Mouse (Mus musculus) skeletal muscle tissue, adult 2 months (tissue): ENCODE data around the gene Litaf.
"Not testable (repeated sequence)": the region's sequence is repeated elsewhere in the genome, so short reads cannot be mapped to it uniquely, and the experiment has no call there.

ENCODE experiments used
- DNase-seq: peaks from one replicate; pipeline ENCODE4 v3.0.0-alpha.2; 2012; ENCODE audit warnings: low read depth, low spot score

The Litaf gene

DNA sequence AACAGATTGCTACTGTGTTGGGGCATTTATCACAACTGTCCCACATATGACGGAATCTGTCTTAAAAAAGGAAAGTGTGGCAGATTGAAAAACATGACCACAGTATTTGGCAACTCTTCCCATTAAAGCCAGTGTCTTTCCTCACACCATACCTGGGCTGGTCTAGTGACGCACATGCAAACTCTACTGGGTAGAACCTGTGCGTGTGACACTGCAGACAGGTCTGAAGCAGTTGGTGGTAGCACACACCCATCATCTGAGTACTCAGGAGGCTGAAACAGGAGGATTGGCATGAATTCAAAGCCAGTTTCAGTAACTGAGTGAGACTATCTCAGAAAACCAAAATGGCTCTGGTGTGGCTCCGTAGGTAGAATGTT is 43.9 kb downstream of the Litaf start:
- DNase-seq, result no peak

- DNase-seq, result no peak
These were observed 44.4 kb downstream of the Litaf start for GRCm38 (mm10) chr16:11021403-11022112.

DNA sequence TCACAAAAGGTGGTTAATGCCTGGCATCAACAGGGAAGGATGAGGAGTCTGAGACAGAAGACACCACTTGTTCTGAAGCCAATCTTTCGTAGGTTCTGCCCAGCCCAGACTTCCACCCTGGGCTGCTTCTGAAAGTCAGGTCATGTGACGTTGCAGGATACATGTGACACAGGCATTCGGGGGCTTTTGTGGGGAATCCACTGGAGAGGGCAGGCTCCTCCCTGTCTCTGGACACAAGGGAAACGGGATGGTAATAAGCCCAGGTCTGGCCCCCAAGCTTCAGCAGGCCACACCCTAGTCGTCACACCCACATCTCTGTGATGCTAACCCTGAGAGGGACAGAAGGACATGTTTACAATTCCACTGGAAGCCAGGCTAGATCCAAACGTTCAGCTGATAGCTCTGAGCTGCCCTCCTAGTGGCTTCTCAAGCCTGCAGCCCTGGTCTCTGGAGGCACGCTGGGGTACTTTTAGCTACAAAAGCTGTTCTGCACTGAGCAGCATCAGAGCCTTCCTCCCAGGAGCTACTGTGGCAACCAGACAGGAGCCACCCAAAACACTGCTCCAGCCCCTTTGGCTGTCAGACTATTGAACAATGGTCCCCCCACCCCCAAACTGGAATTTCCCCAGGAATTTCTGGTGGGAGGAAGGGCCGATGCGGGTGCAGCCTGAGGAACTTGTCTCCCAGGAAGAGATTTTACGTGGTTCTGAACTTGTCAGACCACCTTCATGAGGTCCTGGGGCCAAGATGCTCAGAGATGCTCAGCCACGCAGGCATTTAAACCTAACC is 48.0 kb downstream of the Litaf start:
- no peak for DNase-seq

DNA sequence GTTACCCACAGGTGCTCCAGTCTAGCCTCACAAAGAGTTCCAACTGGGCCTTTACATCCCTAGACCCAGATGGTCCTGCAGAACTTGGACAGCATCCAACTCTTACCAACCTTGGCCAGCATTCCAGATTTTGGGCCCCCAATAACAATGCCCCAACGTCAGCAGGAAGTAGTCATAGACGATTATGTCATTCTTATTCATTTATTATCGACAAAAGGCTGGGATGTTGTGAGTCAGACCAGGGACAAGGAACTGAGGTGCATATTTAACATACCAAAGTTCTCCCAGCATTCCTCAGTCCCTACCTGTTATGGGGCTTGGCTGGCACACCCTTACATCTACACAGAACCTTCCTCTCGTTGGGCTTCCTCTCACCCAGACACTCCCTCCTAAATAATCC is 49.6 kb downstream of the Litaf start:
- DNase-seq, result no peak

- no peak for DNase-seq
These were observed 51.5 kb downstream of the Litaf start for GRCm38 (mm10) chr16:11014407-11014806.

DNA sequence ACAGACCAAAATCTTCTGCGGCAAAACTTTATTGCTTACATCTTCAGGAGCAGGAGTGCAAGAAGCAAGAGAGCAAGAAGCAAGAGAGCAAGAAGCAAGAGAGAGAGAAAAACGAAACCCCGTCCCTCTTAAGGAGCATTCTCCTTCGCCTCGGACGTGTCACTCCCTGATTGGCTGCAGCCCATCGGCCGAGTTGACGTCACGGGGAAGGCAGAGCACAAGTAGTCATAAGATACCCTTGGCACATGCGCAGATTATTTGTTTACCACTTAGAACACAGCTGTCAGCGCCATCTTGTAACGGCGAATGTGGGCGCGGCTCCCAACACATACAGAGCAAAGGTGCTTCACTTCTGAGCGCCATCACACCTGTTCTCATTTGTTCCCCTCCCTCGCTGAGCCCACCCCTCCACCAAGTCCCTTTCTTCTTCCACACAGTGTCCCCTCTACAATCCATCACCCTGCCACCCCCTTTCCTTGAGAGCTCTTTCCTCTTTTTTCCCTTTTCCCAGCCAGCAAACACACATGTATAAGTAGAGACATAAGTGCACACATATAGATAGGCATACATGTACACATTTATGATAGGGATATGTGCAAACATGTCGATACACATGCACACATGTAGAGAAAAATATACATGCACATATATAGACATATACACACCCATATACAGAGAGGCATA is 52.4 kb downstream of the Litaf start:
- DNase-seq, result not testable (repeated sequence)

- DNase-seq, result peak; percentile 41
These were observed 53.1 kb downstream of the Litaf start for GRCm38 (mm10) chr16:11012571-11013463.

DNA sequence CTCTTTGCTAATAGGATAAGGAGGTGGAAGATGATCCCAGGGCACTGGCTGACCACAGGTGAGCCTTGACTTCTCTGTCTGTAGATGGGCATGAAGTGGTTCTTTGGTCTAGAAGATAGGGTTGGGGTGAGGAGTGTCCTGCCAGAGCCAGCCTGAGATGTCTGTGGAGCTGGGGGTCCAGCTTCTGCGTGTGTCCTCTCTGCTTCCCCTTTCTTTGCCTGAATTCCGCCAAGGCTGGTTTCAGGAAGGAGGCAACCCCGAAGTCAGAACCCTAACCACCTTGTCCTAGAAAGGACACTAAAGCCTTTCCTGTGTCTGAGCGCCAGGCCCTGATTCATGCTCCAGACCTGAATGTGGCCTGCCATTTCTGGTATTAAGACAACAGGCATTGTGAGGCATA is 54.0 kb downstream of the Litaf start:
- no peak for DNase-seq

DNA sequence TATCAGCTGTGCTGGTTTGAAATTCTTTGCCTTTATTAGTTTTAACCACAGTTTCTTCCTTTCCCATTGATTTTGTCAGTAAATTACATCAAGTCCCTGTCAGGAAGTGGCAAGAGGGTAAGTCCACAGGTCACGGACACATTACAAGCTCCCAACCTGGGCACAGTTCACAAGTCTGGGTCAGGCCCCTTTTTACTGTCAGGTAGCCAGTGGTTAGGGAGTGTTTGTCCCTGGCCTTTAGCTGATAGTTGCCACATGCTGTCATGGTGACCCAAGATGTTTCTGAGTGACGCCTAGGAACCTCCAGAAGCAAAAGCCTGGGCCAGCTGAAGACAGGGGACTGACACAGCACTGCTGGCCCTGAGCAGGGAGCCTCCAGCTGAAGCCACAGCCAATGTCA is 54.8 kb downstream of the Litaf start:
- DNase-seq, result no peak

GRCm38 (mm10) chr16:11010270-11010669 is 55.7 kb downstream of the Litaf start:
- DNase-seq, result no peak

GRCm38 (mm10) chr16:11008162-11008991 is 57.6 kb downstream of the Litaf start:
- peak; percentile 89 for DNase-seq

- DNase-seq, result peak; percentile 67
These were observed 59.9 kb downstream of the Litaf start for GRCm38 (mm10) chr16:11006100-11006499.

DNA sequence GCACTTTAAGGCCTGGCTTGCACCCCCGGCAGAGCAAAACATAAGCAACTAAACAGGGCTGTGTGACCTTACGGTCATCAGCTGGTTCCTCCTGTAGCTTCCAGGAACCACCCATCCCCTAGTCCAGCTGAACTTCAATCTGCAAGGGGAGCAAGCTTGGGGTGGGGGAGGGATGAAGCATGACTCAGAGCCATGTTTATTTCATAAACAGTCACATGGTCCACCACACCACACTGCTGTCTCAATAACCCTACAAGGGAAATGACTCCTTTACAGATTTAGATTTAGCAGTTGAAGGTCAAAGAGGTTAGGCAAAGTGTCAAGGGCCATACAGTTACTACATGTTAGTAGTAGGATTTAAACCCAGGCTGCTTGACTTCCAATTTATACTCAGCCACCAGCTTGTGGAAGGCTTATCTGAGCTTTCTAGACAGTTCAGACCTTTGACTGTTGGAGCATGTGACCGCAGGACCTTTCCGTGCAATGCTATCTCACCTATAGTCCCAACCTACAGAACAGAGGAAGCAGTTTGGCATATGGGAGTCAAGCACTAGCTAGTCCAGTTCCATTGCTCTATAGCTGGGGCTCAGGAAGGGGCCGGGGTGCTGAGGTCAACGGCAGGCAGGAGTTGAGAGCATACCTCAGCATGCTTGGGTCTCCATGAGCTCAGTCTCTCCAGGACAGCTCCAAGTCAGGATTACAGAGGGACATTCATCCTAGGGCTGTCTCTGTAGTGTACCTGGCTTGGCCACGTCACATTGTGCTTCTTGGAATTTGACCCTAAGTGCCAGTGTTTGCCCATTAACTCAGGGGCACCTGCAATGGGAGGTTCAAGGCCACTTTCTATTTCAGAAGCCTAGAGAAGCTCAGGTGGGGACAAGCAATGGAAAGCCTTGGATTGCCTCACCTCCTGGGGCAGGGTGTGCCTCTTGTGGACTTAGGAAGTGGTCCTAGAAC is 64.0 kb downstream of the Litaf start:
- peak; percentile 35 for DNase-seq

- DNase-seq, result no peak
These were observed 66.1 kb downstream of the Litaf start for GRCm38 (mm10) chr16:10999809-11000208.

DNA sequence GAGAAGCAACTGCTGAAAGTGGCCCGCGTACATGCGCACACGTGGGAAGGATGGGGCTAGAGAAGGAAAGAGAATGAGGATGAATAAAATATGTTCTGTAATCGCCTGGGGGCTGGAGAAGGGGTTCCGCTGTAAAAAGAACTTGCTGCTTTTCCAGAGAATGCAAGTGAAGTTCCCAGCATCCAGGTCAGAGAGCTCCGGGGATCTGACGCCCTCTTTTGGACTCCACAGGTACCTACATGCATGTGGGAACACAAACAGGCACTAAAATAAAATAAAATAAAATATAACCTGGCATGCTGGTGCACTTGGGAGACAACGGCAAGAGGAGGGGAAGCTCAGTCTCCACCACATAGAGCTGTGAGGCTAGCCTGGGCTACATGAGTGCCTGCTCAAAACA is 67.7 kb downstream of the Litaf start:
- DNase-seq, result no peak

- no peak for DNase-seq
These were observed 69.4 kb downstream of the Litaf start for GRCm38 (mm10) chr16:10996576-10996975.

DNA sequence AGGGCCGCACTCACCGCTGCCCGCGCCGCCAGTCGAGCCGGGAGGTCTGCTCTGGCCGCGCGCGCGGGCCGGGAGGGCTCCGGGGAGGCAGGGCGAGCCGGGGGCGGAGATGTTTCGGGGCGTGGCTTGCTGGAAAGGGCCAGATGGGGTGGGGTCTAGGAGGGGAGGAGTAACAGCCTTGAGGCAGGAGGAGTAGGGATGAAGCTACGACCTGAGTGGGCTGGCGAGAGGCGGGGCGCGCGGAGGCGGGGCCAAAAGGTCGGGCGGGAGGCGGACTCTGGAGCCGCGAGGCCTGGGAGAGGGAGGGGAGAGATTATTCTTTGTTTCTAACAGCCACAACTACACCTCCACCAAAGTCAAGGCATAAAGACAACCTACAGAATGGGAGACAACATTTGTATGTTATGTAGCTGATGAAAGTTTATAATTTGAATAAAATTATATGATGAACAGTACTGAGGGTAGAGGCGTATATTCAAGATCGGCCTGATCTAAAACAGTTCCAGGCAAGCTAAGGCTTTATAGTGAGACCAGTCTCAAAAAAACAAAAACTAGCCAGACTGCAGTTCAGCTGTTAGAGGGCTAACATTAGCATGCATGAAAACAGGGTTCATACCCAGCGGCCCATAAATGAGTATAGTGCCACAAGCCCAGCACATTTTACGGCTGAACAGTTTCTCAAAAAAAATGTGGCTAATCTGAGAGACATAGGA is 72.8 kb downstream of the Litaf start:
- peak; percentile 88 for DNase-seq

DNA sequence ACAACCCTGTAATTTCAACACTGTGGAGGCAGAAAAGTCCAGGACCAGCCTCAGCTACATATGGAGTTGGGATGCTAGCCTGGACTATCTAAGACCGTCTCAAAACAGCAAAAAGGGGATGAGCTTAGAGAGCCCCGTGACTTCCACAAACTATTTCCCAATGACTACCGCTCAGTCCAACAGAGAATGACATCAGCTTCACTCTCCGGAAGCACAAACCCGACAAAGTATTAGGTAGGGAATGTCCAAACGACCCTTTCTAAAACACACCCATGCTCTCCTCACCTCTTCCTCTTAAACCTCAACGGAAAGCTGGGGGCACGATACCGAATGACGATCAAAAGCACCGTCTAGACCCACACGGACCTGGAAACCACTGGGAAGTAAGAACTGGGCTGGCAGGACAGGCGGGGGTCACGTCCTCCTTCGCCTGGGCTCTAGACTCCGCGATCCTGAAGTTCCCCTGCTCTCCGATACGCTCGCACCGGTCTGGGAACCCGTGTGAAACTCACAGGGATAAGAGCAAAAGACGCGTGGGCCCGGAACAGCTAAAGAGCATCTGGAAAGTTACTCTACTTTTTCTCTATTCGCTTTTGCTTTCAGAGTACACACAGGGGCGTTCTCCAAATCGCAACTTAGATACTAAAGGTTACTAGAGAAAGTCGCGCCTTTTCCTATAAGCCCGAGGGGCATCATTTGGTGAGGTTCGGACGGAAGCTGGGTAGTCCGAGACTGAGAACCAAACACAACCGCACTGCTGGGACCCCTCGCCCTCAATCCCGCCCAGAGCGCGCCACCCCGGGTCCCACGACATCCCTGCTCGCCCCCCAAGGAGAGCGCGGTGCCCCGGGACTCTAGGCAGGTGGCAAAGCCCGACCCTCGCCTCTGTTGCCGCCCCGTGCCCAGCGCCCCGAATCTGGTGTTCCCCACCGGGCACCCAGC is 73.6 kb downstream of the Litaf start:
- peak; percentile 45 for DNase-seq
